Mouse (Mus musculus): ENCODE data around the gene Gm21969. TPM values are rescaled to one million over a fixed set of nuclear protein-coding genes. Genes with fewer than 3 reads are reported as not detected.

Gene Gm21969
- polyA plus RNA-seq, 1 experiment from 2014 or later = not detected

- Histone ChIP-seq H3K9ac (no peak overlapping the region), H3K27ac (0 out of 2 replicates have a peak overlapping the region, but pooled peaks have one; percentile 20), H3K4me2 (replicated peaks) (no peak overlapping the region), H3K9me3 (no peaks in the 10 kb centered on the region), H3K4me1 (peaks cover 33% of the 10 kb centered on the region), H3K27me3 (no peaks in the 10 kb centered on the region), H3K4me3 (no peak overlapping the region), H3K36me3 (no peaks in the 10 kb centered on the region)
- 38% methylated on average over 5 of the region's 5 CpGs for WGBS
- no peak for ATAC-seq (ENCODE audit: insufficient number of reproducible peaks, insufficient read depth, low FRiP score, low TSS enrichment)
These were observed 13.5 kb upstream of the Gm21969 start for GRCm38 (mm10) chr4:139589351-139590027.

DNA sequence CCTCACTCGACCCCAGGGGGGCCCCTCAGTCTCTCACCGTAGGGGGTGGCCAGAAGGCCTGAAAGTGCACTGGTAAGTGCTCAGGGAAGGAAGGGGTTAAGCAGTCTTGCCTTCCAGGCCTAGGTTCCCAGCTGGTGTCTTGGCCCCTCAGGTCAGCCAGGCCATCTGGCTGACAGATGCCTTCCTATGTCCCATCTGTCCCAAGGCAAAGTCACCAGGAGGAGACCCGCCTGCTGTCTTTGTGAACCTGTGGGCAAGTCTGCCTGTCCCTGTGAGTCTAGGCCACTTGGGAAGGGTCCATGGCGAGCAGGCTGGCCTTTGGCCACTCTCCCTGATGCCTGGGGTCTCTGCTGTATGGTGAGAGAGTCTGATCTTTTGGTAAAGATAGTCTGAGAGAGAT is 12.5 kb upstream of the Gm21969 start:
- Histone ChIP-seq H3K36me3 (no peaks in the 10 kb centered on the region), H3K9me3 (no peaks in the 10 kb centered on the region), H3K4me1 (peaks cover 35% of the 10 kb centered on the region), H3K9ac (no peak overlapping the region), H3K4me3 (no peak overlapping the region), H3K27ac (no peak overlapping the region), H3K27me3 (no peaks in the 10 kb centered on the region), H3K4me2 (replicated peaks) (no peak overlapping the region)
- ATAC-seq (ENCODE audit: insufficient number of reproducible peaks, insufficient read depth, low FRiP score, low TSS enrichment) = no peak
- 27% methylated on average over 4 of the region's 4 CpGs for WGBS

DNA sequence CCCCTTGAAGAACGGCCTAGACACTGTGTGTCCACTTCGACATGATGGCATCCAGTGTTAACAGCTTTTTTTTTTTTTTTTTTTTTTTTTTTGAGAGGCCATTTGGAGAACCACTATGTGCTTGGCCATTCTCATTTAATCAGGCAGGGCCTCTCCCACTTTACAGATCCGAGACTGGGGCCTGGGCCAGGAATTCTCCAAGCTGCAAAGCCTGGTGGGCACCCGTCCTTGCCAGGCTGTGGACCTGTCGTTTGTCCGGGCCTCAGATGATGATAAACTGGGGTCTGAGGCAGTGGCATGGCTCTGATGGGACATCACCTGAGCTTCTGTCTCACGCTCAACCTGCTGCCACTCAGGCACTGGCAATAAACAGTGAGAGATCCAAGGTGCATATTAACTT is 10.1 kb upstream of the Gm21969 start:
- H3K4me2 ChIP-seq (replicated peaks) = no peak overlapping the region
- H3K4me1 ChIP-seq = peaks cover 53% of the 10 kb centered on the region
- H3K9ac ChIP-seq = no peak overlapping the region
- no peaks in the 10 kb centered on the region for H3K27me3 ChIP-seq
- 79% methylated on average over 7 of the region's 7 CpGs for WGBS
- H3K27ac ChIP-seq = no peak overlapping the region
- ATAC-seq (ENCODE audit: insufficient number of reproducible peaks, insufficient read depth, low FRiP score, low TSS enrichment) = no peak
- no peak overlapping the region for H3K4me3 ChIP-seq
- H3K9me3 ChIP-seq = no peaks in the 10 kb centered on the region
- H3K36me3 ChIP-seq = no peaks in the 10 kb centered on the region

GRCm38 (mm10) chr4:139593383-139593782 is 9.6 kb upstream of the Gm21969 start:
- Histone ChIP-seq H3K4me3 (no peak overlapping the region), H3K36me3 (no peaks in the 10 kb centered on the region), H3K27ac (no peak overlapping the region), H3K9ac (no peak overlapping the region), H3K4me2 (replicated peaks) (no peak overlapping the region), H3K27me3 (no peaks in the 10 kb centered on the region), H3K9me3 (no peaks in the 10 kb centered on the region), H3K4me1 (peaks cover 57% of the 10 kb centered on the region)
- WGBS = 56% methylated on average over 6 of the region's 6 CpGs
- ATAC-seq (ENCODE audit: insufficient number of reproducible peaks, insufficient read depth, low FRiP score, low TSS enrichment) = no peak

GRCm38 (mm10) chr4:139594062-139594461 is 8.9 kb upstream of the Gm21969 start:
- Histone ChIP-seq H3K27ac (no peak overlapping the region), H3K27me3 (no peaks in the 10 kb centered on the region), H3K9me3 (no peaks in the 10 kb centered on the region), H3K4me3 (no peak overlapping the region), H3K4me2 (replicated peaks) (no peak overlapping the region), H3K4me1 (peaks cover 64% of the 10 kb centered on the region), H3K36me3 (no peaks in the 10 kb centered on the region), H3K9ac (no peak overlapping the region)
- WGBS = 17% methylated on average over 3 of the region's 3 CpGs
- ATAC-seq (ENCODE audit: insufficient number of reproducible peaks, insufficient read depth, low FRiP score, low TSS enrichment) = no peak

DNA sequence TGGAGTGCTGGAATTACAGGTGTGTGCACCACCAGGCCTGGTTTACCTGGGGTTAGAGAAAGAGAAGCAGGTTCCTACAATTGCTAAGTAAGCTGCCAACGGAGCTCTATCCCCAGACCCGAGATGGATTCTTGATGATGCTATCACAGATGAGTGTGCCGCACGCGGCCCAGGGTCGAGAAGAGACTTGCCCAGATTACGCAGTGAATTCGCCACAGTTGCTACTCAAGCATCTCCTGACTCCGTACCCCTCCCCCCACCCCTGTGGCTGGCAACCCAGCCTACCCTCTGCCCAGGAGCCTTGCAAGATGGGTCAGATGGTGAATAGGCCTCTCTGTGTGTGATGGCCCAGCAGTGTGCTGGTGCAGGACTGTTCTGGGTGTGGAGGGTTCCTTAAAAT is 6.3 kb upstream of the Gm21969 start:
- Histone ChIP-seq H3K4me1 (peaks cover 68% of the 10 kb centered on the region), H3K9ac (no peak overlapping the region), H3K27ac (peak overlapping the region; percentile 93), H3K36me3 (no peaks in the 10 kb centered on the region), H3K27me3 (no peaks in the 10 kb centered on the region), H3K4me3 (0 out of 2 replicates have a peak overlapping the region, but pooled peaks have one; percentile 1), H3K9me3 (no peaks in the 10 kb centered on the region), H3K4me2 (replicated peaks) (no peak overlapping the region)
- WGBS = 15% methylated on average over 9 of the region's 9 CpGs
- ATAC-seq (ENCODE audit: insufficient number of reproducible peaks, insufficient read depth, low FRiP score, low TSS enrichment) = no peak

DNA sequence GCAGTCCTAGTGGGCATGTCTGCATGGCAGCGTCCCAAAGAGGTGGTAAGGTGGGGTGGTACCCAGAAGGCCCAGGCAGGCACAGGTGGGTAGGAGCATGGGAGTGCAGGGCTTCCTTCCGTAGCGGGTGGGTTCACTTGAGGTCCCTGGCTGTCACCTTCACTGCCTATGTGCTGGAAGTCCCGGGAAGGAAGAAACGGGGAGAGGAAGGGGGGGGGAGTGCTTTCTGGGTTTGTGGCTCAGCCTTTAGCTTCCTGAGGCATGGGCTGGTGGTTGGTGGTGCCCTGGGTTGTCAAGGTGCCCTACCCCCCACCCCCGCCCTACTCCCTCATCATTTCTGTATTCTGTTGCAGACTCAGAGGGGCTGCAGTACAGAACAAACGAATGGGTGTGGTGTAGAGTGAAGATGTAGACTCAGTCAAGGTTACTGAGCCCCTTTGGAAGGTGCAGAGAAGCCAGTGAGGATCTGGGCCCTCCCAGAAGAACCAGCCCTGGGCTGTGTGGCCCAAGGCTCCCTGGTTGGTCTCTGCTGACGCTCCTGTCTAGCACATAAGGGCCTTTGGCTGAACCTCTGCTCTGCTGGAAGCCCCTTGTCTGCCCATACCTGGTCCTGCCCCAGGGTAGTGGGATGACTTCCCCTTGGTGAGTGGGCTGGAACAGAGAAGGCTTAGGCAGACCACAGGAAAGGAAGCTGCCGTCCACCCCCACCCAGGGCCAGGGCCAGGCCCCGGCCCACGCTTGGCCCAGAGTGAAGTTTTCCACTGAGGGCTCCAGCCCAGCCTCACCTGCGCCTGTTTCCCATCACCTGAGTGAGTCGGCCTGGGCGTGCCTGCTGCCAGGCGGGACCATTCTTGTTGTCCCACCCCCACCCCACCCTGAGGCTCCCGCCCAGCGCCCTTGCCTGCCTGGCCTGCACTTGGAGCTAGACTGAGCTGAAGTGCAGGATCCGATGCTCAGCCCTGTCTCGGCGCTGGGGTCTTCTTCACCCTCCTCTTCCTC is 5.4 kb upstream of the Gm21969 start:
- Histone ChIP-seq H3K9ac (peak overlapping the region; percentile 15; the same call in 1 of the 2 replicates), H3K4me3 (no peak overlapping the region), H3K27ac (peak overlapping the region; percentile 93), H3K4me1 (peaks cover 77% of the 10 kb centered on the region), H3K27me3 (no peaks in the 10 kb centered on the region), H3K36me3 (no peaks in the 10 kb centered on the region), H3K9me3 (no peaks in the 10 kb centered on the region), H3K4me2 (replicated peaks) (peak overlapping the region; percentile 17; the same call in 1 of the 2 replicates)
- 41% methylated on average over 20 of the region's 20 CpGs for WGBS
- ATAC-seq (ENCODE audit: insufficient number of reproducible peaks, insufficient read depth, low FRiP score, low TSS enrichment) = no peak

DNA sequence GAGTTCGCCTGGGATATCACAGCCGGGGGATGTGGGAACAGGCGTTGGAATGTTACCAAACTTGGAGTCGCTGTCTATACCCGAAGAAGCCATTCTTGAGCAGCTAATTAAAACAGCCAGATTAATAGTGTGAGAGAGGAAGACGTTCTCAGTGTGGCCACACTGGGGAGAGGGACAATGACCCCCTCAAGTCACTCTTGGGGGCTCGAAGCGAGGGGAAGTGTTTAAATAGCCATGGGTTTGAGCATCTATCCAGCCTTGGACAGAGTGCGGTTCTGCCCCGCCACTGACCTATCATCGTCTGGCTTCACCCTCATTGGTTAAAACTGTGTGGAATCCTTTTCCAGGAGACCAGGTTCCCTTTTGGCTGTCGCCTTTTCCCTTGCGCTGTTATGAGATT is 4.6 kb upstream of the Gm21969 start:
- 24% methylated on average over 13 of the region's 13 CpGs for WGBS
- Histone ChIP-seq H3K27ac (peak overlapping the region; percentile 93), H3K4me2 (replicated peaks) (peak overlapping the region; percentile 42), H3K9ac (no peak overlapping the region), H3K9me3 (no peaks in the 10 kb centered on the region), H3K4me1 (peaks cover 78% of the 10 kb centered on the region), H3K27me3 (no peaks in the 10 kb centered on the region), H3K4me3 (no peak overlapping the region), H3K36me3 (no peaks in the 10 kb centered on the region)
- no peak for ATAC-seq (ENCODE audit: insufficient number of reproducible peaks, insufficient read depth, low FRiP score, low TSS enrichment)

DNA sequence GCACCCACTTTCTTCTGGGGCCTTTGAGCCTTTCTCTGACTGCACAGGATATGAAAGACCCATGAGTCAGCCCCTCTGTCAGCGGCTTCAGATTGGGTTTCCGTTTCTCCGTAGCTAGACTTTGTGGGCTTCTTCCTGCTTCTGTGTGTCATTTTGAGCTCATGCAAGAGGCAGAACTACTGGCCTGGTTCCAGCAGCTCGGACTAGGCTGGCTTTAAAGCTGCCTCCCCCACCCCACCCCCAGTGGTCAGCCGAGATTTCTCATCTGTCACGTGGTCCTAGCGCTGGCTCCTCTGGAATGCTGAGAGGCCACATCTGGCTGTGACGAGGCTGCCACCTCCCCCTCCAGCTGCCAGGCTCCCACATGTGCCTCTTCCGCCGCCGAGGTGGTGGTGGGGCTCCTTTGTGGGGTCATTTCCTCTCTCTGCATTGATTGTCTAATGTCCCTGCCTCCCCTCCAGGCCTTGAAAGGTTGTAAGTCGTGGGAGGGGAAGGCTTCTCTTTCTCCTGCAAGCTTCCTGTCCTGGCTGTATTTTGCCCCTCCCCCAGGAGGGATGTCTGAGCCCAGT is 4.0 kb upstream of the Gm21969 start:
- peak overlapping the region; percentile 93 for H3K27ac ChIP-seq
- peak overlapping the region; percentile 17; the same call in 1 of the 2 replicates for H3K9ac ChIP-seq
- H3K4me3 ChIP-seq = peak overlapping the region; percentile 4; the same call in 1 of the 2 replicates
- peaks cover 76% of the 10 kb centered on the region for H3K4me1 ChIP-seq
- H3K9me3 ChIP-seq = no peaks in the 10 kb centered on the region
- no peaks in the 10 kb centered on the region for H3K27me3 ChIP-seq
- H3K4me2 ChIP-seq (replicated peaks) = peak overlapping the region; percentile 42
- H3K36me3 ChIP-seq = no peaks in the 10 kb centered on the region
- ATAC-seq (ENCODE audit: insufficient number of reproducible peaks, insufficient read depth, low FRiP score, low TSS enrichment) = peak; percentile 37; the same call in 1 of the 2 replicates
- WGBS = 0% methylated on average over 12 of the region's 12 CpGs

DNA sequence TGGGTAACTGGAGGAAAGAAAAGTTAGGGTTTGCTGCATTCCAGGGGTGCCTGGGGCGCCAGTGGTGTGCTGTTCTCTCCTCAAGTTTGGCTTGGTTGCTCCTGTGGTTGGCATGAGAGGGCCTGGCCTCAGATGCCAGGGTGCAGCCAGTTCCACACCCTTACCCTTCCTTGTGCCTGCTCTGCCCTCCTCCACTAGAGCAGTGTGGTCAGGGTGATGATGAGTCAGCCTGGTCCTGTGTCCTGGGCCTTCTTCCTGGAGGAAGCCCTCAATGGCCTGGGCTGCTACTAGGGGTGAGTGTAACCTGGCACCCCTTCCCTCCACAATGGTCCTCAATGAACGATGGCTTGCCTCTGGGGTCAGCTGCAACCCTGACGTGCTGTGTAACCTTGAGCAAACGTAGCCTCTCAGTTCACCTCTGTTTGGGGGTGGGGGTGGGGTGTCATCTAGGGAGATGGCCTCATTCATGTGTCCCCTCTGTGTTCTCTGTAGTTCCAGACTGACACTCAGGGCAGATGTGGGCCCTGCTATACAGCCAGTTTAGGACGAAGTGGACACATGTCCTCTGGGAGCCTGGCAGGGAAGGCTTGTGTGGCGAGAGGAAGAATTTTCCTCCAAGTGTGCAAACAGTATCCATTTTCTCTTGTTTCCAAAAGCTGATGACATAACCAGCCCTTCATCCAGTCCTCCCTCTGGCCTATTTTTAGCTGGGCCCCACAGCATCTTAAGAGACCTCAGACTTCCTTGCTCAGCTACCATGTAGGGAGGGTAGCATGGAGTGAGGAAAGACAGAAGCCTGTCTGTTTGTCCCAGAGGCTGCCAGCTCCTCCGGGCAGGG is 1.2 kb upstream of the Gm21969 start:
- no peak overlapping the region for H3K4me3 ChIP-seq
- peak overlapping the region; percentile 74 for H3K27ac ChIP-seq
- ATAC-seq (ENCODE audit: insufficient number of reproducible peaks, insufficient read depth, low FRiP score, low TSS enrichment) = no peak
- H3K9me3 ChIP-seq = no peaks in the 10 kb centered on the region
- H3K4me2 ChIP-seq (replicated peaks) = no peak overlapping the region
- 54% methylated on average over 7 of the region's 7 CpGs for WGBS
- no peaks in the 10 kb centered on the region for H3K27me3 ChIP-seq
- H3K9ac ChIP-seq = no peak overlapping the region
- H3K4me1 ChIP-seq = peaks cover 52% of the 10 kb centered on the region
- peaks cover 3% of the 10 kb centered on the region; the same call in 1 of the 2 replicates for H3K36me3 ChIP-seq

GRCm38 (mm10) chr4:139605216-139605615 is 2.2 kb downstream of the Gm21969 start:
- no peaks in the 10 kb centered on the region for H3K27me3 ChIP-seq
- WGBS = 90% methylated on average over 11 of the region's 11 CpGs
- peaks cover 18% of the 10 kb centered on the region for H3K4me1 ChIP-seq
- H3K36me3 ChIP-seq = peaks cover 12% of the 10 kb centered on the region
- ATAC-seq (ENCODE audit: insufficient number of reproducible peaks, insufficient read depth, low FRiP score, low TSS enrichment) = no peak
- no peak overlapping the region for H3K27ac ChIP-seq
- H3K4me3 ChIP-seq = no peak overlapping the region
- H3K4me2 ChIP-seq (replicated peaks) = no peak overlapping the region
- no peaks in the 10 kb centered on the region for H3K9me3 ChIP-seq
- no peak overlapping the region for H3K9ac ChIP-seq
